Mouse (Mus musculus): ENCODE measurements around the gene Numb. TPM values are rescaled to one million over a fixed set of nuclear protein-coding genes. Genes with fewer than 3 reads are reported as not detected.

Numb gene
- polyA plus RNA-seq, 1 experiment, result 11.2 TPM

- H3K79me2 ChIP-seq (ENCODE audit: control insufficient read depth, insufficient read depth), result no peaks in the 10 kb centered on the region
- H3K79me3 ChIP-seq (ENCODE audit: low read depth), result no peaks in the 10 kb centered on the region
- no peaks in the 10 kb centered on the region for H3K36me3 ChIP-seq (ENCODE audit: control insufficient read depth, insufficient read depth)
- H3K27me3 ChIP-seq (ENCODE audit: control insufficient read depth, insufficient read depth, insufficient read length), result no peaks in the 10 kb centered on the region
- H3K4me3 ChIP-seq (ENCODE audit: insufficient read depth, poor library complexity, severe bottlenecking), result no peak overlapping the region
- no peak overlapping the region for H3ac ChIP-seq (ENCODE audit: control insufficient read depth, insufficient read length, low read depth)
- TF ChIP-seq CTCF (IDR thresholded peaks at IDR 0.05; ENCODE audit: control insufficient read depth, insufficient read depth, insufficient read length) (no peak), CEBPB (IDR thresholded peaks at IDR 0.05; ENCODE audit: low read depth) (no peak), MYOD1 (IDR thresholded peaks at IDR 0.05; ENCODE audit: control insufficient read depth, insufficient read length, low read depth) (no peak), USF1 (IDR thresholded peaks at IDR 0.05; ENCODE audit: low read depth) (no peak), MAX (IDR thresholded peaks at IDR 0.05) (no peak), FOSL1 (IDR thresholded peaks at IDR 0.05; ENCODE audit: insufficient read depth, low read length, poor library complexity, severe bottlenecking) (no peak), MYOG (IDR thresholded peaks at IDR 0.05; ENCODE audit: control insufficient read depth, extremely low read depth, insufficient read length) (no peak)
These were observed 159.0 kb downstream of the Numb start for GRCm38 (mm10) chr12:83762706-83763105.

GRCm38 (mm10) chr12:83760201-83760600, 161.5 kb downstream of the Numb start:
- Histone ChIP-seq H3K79me2 (ENCODE audit: control insufficient read depth, insufficient read depth) (no peaks in the 10 kb centered on the region), H3ac (ENCODE audit: control insufficient read depth, insufficient read length, low read depth) (no peak overlapping the region), H3K36me3 (ENCODE audit: control insufficient read depth, insufficient read depth) (no peaks in the 10 kb centered on the region), H3K79me3 (ENCODE audit: low read depth) (no peaks in the 10 kb centered on the region), H3K4me3 (ENCODE audit: insufficient read depth, poor library complexity, severe bottlenecking) (no peak overlapping the region), H3K27me3 (ENCODE audit: control insufficient read depth, insufficient read depth, insufficient read length) (no peaks in the 10 kb centered on the region)
- TF ChIP-seq CTCF (IDR thresholded peaks at IDR 0.05; ENCODE audit: control insufficient read depth, insufficient read depth, insufficient read length) (no peak), MYOG (IDR thresholded peaks at IDR 0.05; ENCODE audit: control insufficient read depth, extremely low read depth, insufficient read length) (no peak), USF1 (IDR thresholded peaks at IDR 0.05; ENCODE audit: low read depth) (no peak), CEBPB (IDR thresholded peaks at IDR 0.05; ENCODE audit: low read depth) (no peak), MAX (IDR thresholded peaks at IDR 0.05) (no peak), FOSL1 (IDR thresholded peaks at IDR 0.05; ENCODE audit: insufficient read depth, low read length, poor library complexity, severe bottlenecking) (no peak), MYOD1 (IDR thresholded peaks at IDR 0.05; ENCODE audit: control insufficient read depth, insufficient read length, low read depth) (no peak)

GRCm38 (mm10) chr12:83758735-83759134, 163.0 kb downstream of the Numb start:
- H3K36me3 ChIP-seq (ENCODE audit: control insufficient read depth, insufficient read depth), result no peaks in the 10 kb centered on the region
- no peaks in the 10 kb centered on the region for H3K79me3 ChIP-seq (ENCODE audit: low read depth)
- no peak overlapping the region for H3ac ChIP-seq (ENCODE audit: control insufficient read depth, insufficient read length, low read depth)
- no peaks in the 10 kb centered on the region for H3K79me2 ChIP-seq (ENCODE audit: control insufficient read depth, insufficient read depth)
- no peak for TF ChIP-seq MAX (IDR thresholded peaks at IDR 0.05)
- no peak for TF ChIP-seq MYOG (IDR thresholded peaks at IDR 0.05; ENCODE audit: control insufficient read depth, extremely low read depth, insufficient read length)
- TF ChIP-seq CEBPB (IDR thresholded peaks at IDR 0.05; ENCODE audit: low read depth), result no peak
- no peak for TF ChIP-seq USF1 (IDR thresholded peaks at IDR 0.05; ENCODE audit: low read depth)
- TF ChIP-seq FOSL1 (IDR thresholded peaks at IDR 0.05; ENCODE audit: insufficient read depth, low read length, poor library complexity, severe bottlenecking), result no peak
- TF ChIP-seq CTCF (IDR thresholded peaks at IDR 0.05; ENCODE audit: control insufficient read depth, insufficient read depth, insufficient read length), result no peak
- TF ChIP-seq MYOD1 (IDR thresholded peaks at IDR 0.05; ENCODE audit: control insufficient read depth, insufficient read length, low read depth), result no peak
- H3K4me3 ChIP-seq (ENCODE audit: insufficient read depth, poor library complexity, severe bottlenecking), result no peak overlapping the region
- H3K27me3 ChIP-seq (ENCODE audit: control insufficient read depth, insufficient read depth, insufficient read length), result no peaks in the 10 kb centered on the region

GRCm38 (mm10) chr12:83752495-83752894, 169.2 kb downstream of the Numb start:
- Histone ChIP-seq H3K36me3 (ENCODE audit: control insufficient read depth, insufficient read depth) (no peaks in the 10 kb centered on the region), H3K79me2 (ENCODE audit: control insufficient read depth, insufficient read depth) (no peaks in the 10 kb centered on the region)

GRCm38 (mm10) chr12:83749186-83749585, 172.5 kb downstream of the Numb start:
- H3ac ChIP-seq (ENCODE audit: control insufficient read depth, insufficient read length, low read depth), result no peak overlapping the region
- H3K36me3 ChIP-seq (ENCODE audit: control insufficient read depth, insufficient read depth), result no peaks in the 10 kb centered on the region
- H3K27me3 ChIP-seq (ENCODE audit: control insufficient read depth, insufficient read depth, insufficient read length), result no peaks in the 10 kb centered on the region
- TF ChIP-seq FOSL1 (IDR thresholded peaks at IDR 0.05; ENCODE audit: insufficient read depth, low read length, poor library complexity, severe bottlenecking), result no peak
- no peak for TF ChIP-seq CTCF (IDR thresholded peaks at IDR 0.05; ENCODE audit: control insufficient read depth, insufficient read depth, insufficient read length)
- no peak for TF ChIP-seq CEBPB (IDR thresholded peaks at IDR 0.05; ENCODE audit: low read depth)
- TF ChIP-seq MAX (IDR thresholded peaks at IDR 0.05), result no peak
- no peak for TF ChIP-seq USF1 (IDR thresholded peaks at IDR 0.05; ENCODE audit: low read depth)
- TF ChIP-seq MYOD1 (IDR thresholded peaks at IDR 0.05; ENCODE audit: control insufficient read depth, insufficient read length, low read depth), result no peak
- TF ChIP-seq MYOG (IDR thresholded peaks at IDR 0.05; ENCODE audit: control insufficient read depth, extremely low read depth, insufficient read length), result no peak
- no peak overlapping the region for H3K4me3 ChIP-seq (ENCODE audit: insufficient read depth, poor library complexity, severe bottlenecking)
- H3K79me3 ChIP-seq (ENCODE audit: low read depth), result no peaks in the 10 kb centered on the region
- H3K79me2 ChIP-seq (ENCODE audit: control insufficient read depth, insufficient read depth), result no peaks in the 10 kb centered on the region

More at GRCm38 (mm10) chr12:83752495-83752894, 169.2 kb downstream of the Numb start:
- TF ChIP-seq MYOD1 (IDR thresholded peaks at IDR 0.05; ENCODE audit: control insufficient read depth, insufficient read length, low read depth) (no peak), MYOG (IDR thresholded peaks at IDR 0.05; ENCODE audit: control insufficient read depth, extremely low read depth, insufficient read length) (no peak), CEBPB (IDR thresholded peaks at IDR 0.05; ENCODE audit: low read depth) (no peak), CTCF (IDR thresholded peaks at IDR 0.05; ENCODE audit: control insufficient read depth, insufficient read depth, insufficient read length) (no peak), MAX (IDR thresholded peaks at IDR 0.05) (no peak), FOSL1 (IDR thresholded peaks at IDR 0.05; ENCODE audit: insufficient read depth, low read length, poor library complexity, severe bottlenecking) (no peak), USF1 (IDR thresholded peaks at IDR 0.05; ENCODE audit: low read depth) (no peak)
- Histone ChIP-seq H3K4me3 (ENCODE audit: insufficient read depth, poor library complexity, severe bottlenecking) (no peak overlapping the region), H3K79me3 (ENCODE audit: low read depth) (no peaks in the 10 kb centered on the region), H3K27me3 (ENCODE audit: control insufficient read depth, insufficient read depth, insufficient read length) (no peaks in the 10 kb centered on the region), H3ac (ENCODE audit: control insufficient read depth, insufficient read length, low read depth) (no peak overlapping the region)

Other genes with a start within 250 kb of the Numb start
- 36.6 TPM for gene Psen1, start 233.8 kb downstream of the Numb start, polyA plus RNA-seq (2012; fragmentation: generic; extraction: Trizol)
- gene Papln, start 158.3 kb downstream of the Numb start, polyA plus RNA-seq (2012; fragmentation: generic; extraction: Trizol), result not detected
- gene Riox1, start 28.7 kb upstream of the Numb start, polyA plus RNA-seq (2012; fragmentation: generic; extraction: Trizol), result 18.7 TPM
- not detected for gene Heatr4, start 62.9 kb upstream of the Numb start, polyA plus RNA-seq (2012; fragmentation: generic; extraction: Trizol)
- 2.6 TPM for gene Acot2, start 65.9 kb upstream of the Numb start, polyA plus RNA-seq (2012; fragmentation: generic; extraction: Trizol)
- gene Acot1, start 87.6 kb upstream of the Numb start, polyA plus RNA-seq (2012; fragmentation: generic; extraction: Trizol), result 0.41 TPM
- gene Acot4, start 116.4 kb upstream of the Numb start, polyA plus RNA-seq (2012; fragmentation: generic; extraction: Trizol), result under 0.01 TPM
- not detected for gene Gm49366, start 117.0 kb upstream of the Numb start, polyA plus RNA-seq (2012; fragmentation: generic; extraction: Trizol)
- gene Acot3, start 130.2 kb upstream of the Numb start, polyA plus RNA-seq (2012; fragmentation: generic; extraction: Trizol), result not detected
- gene Acot5, start 147.4 kb upstream of the Numb start, polyA plus RNA-seq (2012; fragmentation: generic; extraction: Trizol), result not detected
- gene Acot6, start 178.7 kb upstream of the Numb start, polyA plus RNA-seq (2012; fragmentation: generic; extraction: Trizol), result 0.25 TPM
- gene Dnal1, start 192.4 kb upstream of the Numb start, polyA plus RNA-seq (2012; fragmentation: generic; extraction: Trizol), result 4.7 TPM
- gene Pnma1, start 226.6 kb upstream of the Numb start, polyA plus RNA-seq (2012; fragmentation: generic; extraction: Trizol), result 0.46 TPM